Mouse (Mus musculus) hindbrain, embryonic 14.5 days (tissue): ENCODE results near the gene Msi2. TPM values are rescaled to one million over a fixed set of nuclear protein-coding genes. Genes with fewer than 3 reads are reported as not detected.
A peak's percentile ranks its signal among the peaks of the same experiment; 100 is the strongest.

Source experiments
- ATAC-seq: fragments of 200-750 bp; cut with Nextera tagmentation; 2 replicates; pipeline ENCODE4 v1.8.0; 2017; ENCODE audit warnings: moderate number of reproducible peaks, mild to moderate bottlenecking, moderate TSS enrichment, moderate library complexity; ENCODE audit not compliant: low FRiP score
- DNase-seq: peaks from one replicate; pipeline ENCODE4 v3.0.0-alpha.2; 2015; ENCODE audit warnings: low spot score
- H3K27ac ChIP-seq: fragments of 300-500 bp; sonication (generic); 2 replicates; pipeline ENCODE4 v1.5.1; 2014; ENCODE audit warnings: mild to moderate bottlenecking, moderate library complexity
- H3K27me3 ChIP-seq: fragments of 300-500 bp; sonication (generic); 2 replicates; pipeline ENCODE4 v1.6.1; 2014; ENCODE audit warnings: mild to moderate bottlenecking, low read length, mixed read lengths; ENCODE audit not compliant: control insufficient read depth, insufficient read depth
- H3K36me3 ChIP-seq: fragments of 300-500 bp; sonication (generic); replicated peaks from 2 replicates; pipeline ENCODE4 v1.6.1; 2014; ENCODE audit not compliant: control insufficient read depth, insufficient read depth
- H3K4me1 ChIP-seq: fragments of 300-500 bp; sonication (generic); replicated peaks from 2 replicates; pipeline ENCODE4 v1.6.1; 2014; ENCODE audit warnings: antibody characterized with exemption, low read length, mixed read lengths; ENCODE audit not compliant: control insufficient read depth, insufficient read depth
- H3K4me2 ChIP-seq: fragments of 300-500 bp; sonication (generic); replicated peaks from 2 replicates; pipeline ENCODE4 v1.6.1; 2014; ENCODE audit warnings: mild to moderate bottlenecking, moderate library complexity
- H3K4me3 ChIP-seq: fragments of 300-500 bp; sonication (generic); replicated peaks from 2 replicates; pipeline ENCODE4 v1.5.1; 2014; ENCODE audit warnings: mild to moderate bottlenecking, low read length
- H3K9ac ChIP-seq: fragments of 300-500 bp; sonication (generic); 2 replicates; pipeline ENCODE4 v1.6.1; 2014
- H3K9me3 ChIP-seq: fragments of 300-500 bp; sonication (generic); 2 replicates; pipeline ENCODE4 v1.6.1; 2016; ENCODE audit warnings: low read length; ENCODE audit not compliant: control insufficient read depth
- WGBS: fragments of 180-500 bp; shearing (Covaris S2); extraction: QIAGEN DNeasy Blood & Tissue Kit; methylation state at CpG from one replicate; pipeline ENCODE4 v1.1.7; 2014; 5-methylcytosine and 5-hydroxymethylcytosine counted together
- polyA plus RNA-seq: library from polyadenylated mRNA; unstranded; fragments of >200 nt; fragmentation: Nextera tagmentation; extraction: Ambion mirVana; gene quantifications from 2 replicates; pipeline ENCODE4 v1.2.1, GENCODE M21; 2014

Gene Msi2
- polyA plus RNA-seq, 1 experiment from 2014 or later: 26.5 TPM

- Histone ChIP-seq H3K27ac (peak overlapping the region; percentile 50), H3K4me2 (no peak overlapping the region)
- 34% methylated on average over 7 of the region's 7 CpGs for WGBS
These were observed 181.0 kb downstream of the Msi2 start for GRCm38 (mm10) chr11:88537344-88537743.

GRCm38 (mm10) chr11:88536861-88537260 lies 181.5 kb downstream of the Msi2 start:
- Histone ChIP-seq H3K4me2 (no peak overlapping the region), H3K36me3 (no peaks in the 10 kb centered on the region), H3K9ac (no peak overlapping the region), H3K4me3 (no peak overlapping the region), H3K27me3 (no peaks in the 10 kb centered on the region), H3K4me1 (peaks cover 75% of the 10 kb centered on the region), H3K9me3 (no peaks in the 10 kb centered on the region), H3K27ac (peak overlapping the region; percentile 52)
- ATAC-seq (no peak), DNase-seq (no peak)
- 88% methylated on average over 2 of the region's 2 CpGs for WGBS

More at GRCm38 (mm10) chr11:88537344-88537743, 181.0 kb downstream of the Msi2 start:
- ATAC-seq: no peak
- Histone ChIP-seq H3K9ac (no peak overlapping the region), H3K4me1 (peaks cover 80% of the 10 kb centered on the region), H3K36me3 (no peaks in the 10 kb centered on the region), H3K4me3 (no peak overlapping the region), H3K27me3 (no peaks in the 10 kb centered on the region), H3K9me3 (no peaks in the 10 kb centered on the region)
- DNase-seq: no peak

DNA sequence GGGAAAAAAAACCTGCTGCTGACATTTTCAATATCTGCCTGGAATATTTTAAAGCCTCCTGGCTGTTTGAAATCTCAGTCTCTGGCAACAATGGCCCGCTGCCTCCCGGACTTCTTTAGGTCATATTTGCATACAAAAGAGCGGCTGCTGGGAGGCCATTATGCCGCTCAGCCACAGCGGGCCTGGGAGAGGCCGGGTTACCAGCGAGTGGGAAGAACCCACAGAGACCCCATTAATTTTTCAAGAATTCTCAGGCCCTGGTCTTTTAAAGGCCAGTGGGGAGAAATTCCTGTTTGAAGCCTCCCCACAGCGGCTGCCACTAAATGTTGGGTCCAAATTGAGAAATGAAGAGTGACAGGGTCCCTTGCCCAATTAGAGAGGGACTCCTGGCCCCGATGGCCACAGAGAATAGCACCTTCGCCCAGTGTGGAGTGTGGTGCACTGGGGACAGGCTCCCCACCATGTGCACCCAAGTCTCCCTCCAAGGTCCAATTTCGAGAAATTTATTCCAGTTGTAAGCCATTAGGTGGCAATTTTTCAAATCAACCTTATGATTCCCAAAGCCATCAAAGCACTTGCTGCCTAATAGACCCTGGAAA lies 183.9 kb downstream of the Msi2 start:
- 7% methylated on average over 11 of the region's 11 CpGs for WGBS
- H3K4me3 ChIP-seq: no peak overlapping the region
- peak overlapping the region; percentile 79 for H3K27ac ChIP-seq
- no peaks in the 10 kb centered on the region for H3K36me3 ChIP-seq
- DNase-seq: no peak
- H3K4me1 ChIP-seq: peaks cover 66% of the 10 kb centered on the region
- H3K4me2 ChIP-seq: 0 out of 2 replicates have a peak overlapping the region, but pooled peaks have one; percentile 16
- H3K9me3 ChIP-seq: no peaks in the 10 kb centered on the region
- ATAC-seq: no peak
- no peaks in the 10 kb centered on the region for H3K27me3 ChIP-seq
- H3K9ac ChIP-seq: peak overlapping the region; percentile 38; the same call in 1 of the 2 replicates

DNA sequence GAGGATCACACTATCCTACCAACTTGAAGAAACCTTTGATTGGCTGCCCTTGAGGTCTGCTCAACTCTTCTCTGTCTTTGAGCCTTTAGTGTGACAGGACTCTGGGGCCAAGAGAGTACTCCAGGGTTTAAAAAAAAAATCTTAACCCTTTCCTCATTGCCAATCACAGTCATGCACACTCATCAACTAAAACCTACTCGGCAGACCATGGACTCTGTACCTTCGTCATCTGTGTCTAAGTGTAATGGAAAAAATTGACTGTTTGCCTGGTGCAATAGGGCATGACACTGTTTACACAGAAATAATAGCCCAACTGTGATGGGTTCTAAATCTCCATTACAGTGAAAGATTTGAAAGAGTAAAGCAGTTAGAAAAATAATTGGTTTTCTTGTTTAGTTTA lies 186.3 kb downstream of the Msi2 start:
- ATAC-seq: no peak
- H3K4me3 ChIP-seq: no peak overlapping the region

DNA sequence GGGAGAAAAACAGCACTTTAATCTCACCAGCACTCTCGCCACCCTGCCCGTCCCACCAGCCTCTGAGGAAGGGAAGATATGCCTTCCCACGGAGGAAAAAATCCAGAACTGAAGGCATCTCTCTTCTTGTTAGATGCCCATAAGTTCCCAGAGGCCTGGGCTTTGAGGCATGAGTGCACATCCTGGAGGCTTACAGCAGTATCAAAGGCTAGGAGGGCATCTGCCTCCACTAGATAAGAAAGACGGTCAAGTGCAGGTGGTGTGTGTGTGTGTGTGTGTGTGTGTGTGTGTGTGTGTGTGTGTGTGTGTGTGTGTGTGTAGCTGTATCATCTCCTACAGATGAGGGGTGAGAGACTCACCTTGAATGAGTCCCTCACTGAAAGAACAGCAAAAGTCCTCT lies 188.3 kb downstream of the Msi2 start:
- H3K27ac ChIP-seq: peak overlapping the region; percentile 27; the same call in 1 of the 2 replicates
- no peak for ATAC-seq
- 86% methylated on average over 4 of the region's 4 CpGs for WGBS

More for the DNA sequence above, 186.3 kb downstream of the Msi2 start:
- DNase-seq: no peak
- Histone ChIP-seq H3K4me2 (no peak overlapping the region), H3K9ac (no peak overlapping the region), H3K27me3 (no peaks in the 10 kb centered on the region), H3K36me3 (no peaks in the 10 kb centered on the region), H3K9me3 (no peaks in the 10 kb centered on the region), H3K4me1 (peaks cover 66% of the 10 kb centered on the region), H3K27ac (no peak overlapping the region; the same call in 1 of the 2 replicates)
- WGBS: 65% methylated on average over 2 of the region's 2 CpGs

GRCm38 (mm10) chr11:88528522-88529101 lies 189.7 kb downstream of the Msi2 start:
- Histone ChIP-seq H3K4me1 (peaks cover 67% of the 10 kb centered on the region), H3K4me3 (no peak overlapping the region), H3K9ac (no peak overlapping the region), H3K27me3 (no peaks in the 10 kb centered on the region), H3K9me3 (no peaks in the 10 kb centered on the region), H3K27ac (peak overlapping the region; percentile 34), H3K36me3 (no peaks in the 10 kb centered on the region), H3K4me2 (no peak overlapping the region)
- no peak for DNase-seq
- no peak for ATAC-seq
- WGBS: 27% methylated on average over 8 of the region's 8 CpGs

More for the DNA sequence above, 188.3 kb downstream of the Msi2 start:
- DNase-seq: no peak
- Histone ChIP-seq H3K4me1 (peaks cover 68% of the 10 kb centered on the region), H3K36me3 (no peaks in the 10 kb centered on the region), H3K27me3 (no peaks in the 10 kb centered on the region), H3K9ac (no peak overlapping the region), H3K9me3 (no peaks in the 10 kb centered on the region), H3K4me2 (no peak overlapping the region), H3K4me3 (no peak overlapping the region)

- peak overlapping the region; percentile 82 for H3K27ac ChIP-seq
These were observed 191.6 kb downstream of the Msi2 start for GRCm38 (mm10) chr11:88526711-88527110.

GRCm38 (mm10) chr11:88524790-88525575 lies 193.3 kb downstream of the Msi2 start:
- Histone ChIP-seq H3K36me3 (no peaks in the 10 kb centered on the region), H3K4me1 (peaks cover 97% of the 10 kb centered on the region), H3K27ac (peak overlapping the region; percentile 82), H3K9me3 (no peaks in the 10 kb centered on the region), H3K4me2 (no peak overlapping the region), H3K27me3 (no peaks in the 10 kb centered on the region), H3K9ac (peak overlapping the region; percentile 8; the same call in 1 of the 2 replicates), H3K4me3 (no peak overlapping the region)
- ATAC-seq (peak; percentile 64), DNase-seq (no peak)
- 15% methylated on average over 10 of the region's 10 CpGs for WGBS

More at GRCm38 (mm10) chr11:88526711-88527110, 191.6 kb downstream of the Msi2 start:
- Histone ChIP-seq H3K4me3 (no peak overlapping the region), H3K9ac (peak overlapping the region; percentile 22; the same call in 1 of the 2 replicates), H3K4me2 (0 out of 2 replicates have a peak overlapping the region, but pooled peaks have one; percentile 11), H3K27me3 (no peaks in the 10 kb centered on the region), H3K9me3 (no peaks in the 10 kb centered on the region), H3K4me1 (peaks cover 82% of the 10 kb centered on the region), H3K36me3 (no peaks in the 10 kb centered on the region)
- no peak for DNase-seq
- ATAC-seq: no peak
- 4% methylated on average over 7 of the region's 7 CpGs for WGBS

GRCm38 (mm10) chr11:88524437-88524789 lies 193.9 kb downstream of the Msi2 start:
- Histone ChIP-seq H3K36me3 (no peaks in the 10 kb centered on the region), H3K4me3 (no peak overlapping the region), H3K9me3 (no peaks in the 10 kb centered on the region), H3K27ac (peak overlapping the region; percentile 82), H3K9ac (peak overlapping the region; percentile 8; the same call in 1 of the 2 replicates), H3K4me1 (peaks cover 92% of the 10 kb centered on the region), H3K27me3 (no peaks in the 10 kb centered on the region), H3K4me2 (no peak overlapping the region)
- no peak for ATAC-seq
- DNase-seq: no peak
